ENCODE assay signal across 8 mouse cellular contexts in genomic region chr9:4375828-4376639, GRCm38 (mm10). TPM values are rescaled to one million over a fixed set of nuclear protein-coding genes. Genes with fewer than 3 reads are reported as not detected.
A peak's percentile ranks its signal among the peaks of the same experiment; 100 is the strongest.
DNase-seq lines count a peak whose midpoint lies in the region; ATAC-seq and TF ChIP-seq lines count a peak whose summit lies in the region.

Msantd4 (plus strand) TSS chr9:4376562.

- no peaks in the 10 kb centered on the region for H3K9me3 ChIP-seq in forebrain, embryonic 10.5 days
- H3K9me3 ChIP-seq in heart, embryonic 15.5 days (replicated peaks) = no peaks in the 10 kb centered on the region
- H3K9me3 ChIP-seq in liver, embryonic 14.5 days (ENCODE audit: control insufficient read depth, low read length) = no peaks in the 10 kb centered on the region
- H3K9me3 ChIP-seq in neural tube, embryonic 11.5 days (ENCODE audit: control insufficient read depth, low read length) = no peaks in the 10 kb centered on the region
- H3K9me3 ChIP-seq in stomach, postnatal 0 days (ENCODE audit: control insufficient read depth, low read length) = no peaks in the 10 kb centered on the region

- no peak for TF ChIP-seq EP300 in liver, embryonic 14.5 days (IDR thresholded peaks at IDR 0.05; ENCODE audit: low read depth)
- TF ChIP-seq EP300 in stomach, postnatal 0 days (optimal IDR thresholded peaks at IDR 0.05) = no peak

- peak within 1 kb of the TSS; percentile 77 for H3K4me3 ChIP-seq in forebrain, embryonic 10.5 days
- peak within 1 kb of the TSS; percentile 80 for H3K4me3 ChIP-seq in heart, embryonic 15.5 days
- H3K4me3 ChIP-seq in liver, embryonic 14.5 days (ENCODE audit: insufficient read depth in 1 of 2, low read depth in 2 of 2, low read length in 2 of 2) = peak within 1 kb of the TSS; percentile 83 to 88
- peak within 1 kb of the TSS; percentile 70 for H3K4me3 ChIP-seq in neural tube, embryonic 11.5 days (ENCODE audit: low read depth, low read length)
- peak within 1 kb of the TSS; percentile 81 for H3K4me3 ChIP-seq in stomach, postnatal 0 days (ENCODE audit: low read depth, low read length)

- H3K4me2 ChIP-seq in heart, embryonic 15.5 days = peak within 1 kb of the TSS; percentile 80
- H3K4me2 ChIP-seq in liver, embryonic 14.5 days (ENCODE audit: low read depth) = peak within 1 kb of the TSS; percentile 81
- peak within 1 kb of the TSS; percentile 54 for H3K4me2 ChIP-seq in neural tube, embryonic 11.5 days (ENCODE audit: low read depth)
- peak within 1 kb of the TSS; percentile 74 for H3K4me2 ChIP-seq in stomach, postnatal 0 days (replicated peaks; ENCODE audit: low read depth)

- H3K9ac ChIP-seq in heart, embryonic 15.5 days = peak within 1 kb of the TSS; percentile 72
- peak within 1 kb of the TSS; percentile 69 for H3K9ac ChIP-seq in liver, embryonic 14.5 days (replicated peaks)
- H3K9ac ChIP-seq in neural tube, embryonic 11.5 days (ENCODE audit: low read length) = peak within 1 kb of the TSS; percentile 67
- peak within 1 kb of the TSS; percentile 74 for H3K9ac ChIP-seq in stomach, postnatal 0 days (ENCODE audit: low read length)

- DNase-seq in CD8-positive naive resting alpha-beta T cell, adult 2 months (ENCODE audit: low read depth in 2 of 2, low spot score in 2 of 2) = peak; percentile 93 to 94
- peak; percentile 94 for DNase-seq in c-Kit-positive CD71-negative TER-119-negative erythroid progenitor cells, embryonic 14.5 days (ENCODE audit: low read depth)
- DNase-seq in forebrain, embryonic 10.5 days (ENCODE audit: extremely low spot score, low spot score) = peak; percentile 99
- DNase-seq in kidney, postnatal 25 days = peak; percentile 99
- peak; percentile 94 to 96 (median 95) for DNase-seq in liver, embryonic 14.5 days (ENCODE audit: low read depth in 3 of 3, low spot score in 3 of 3)
- DNase-seq in neural tube, embryonic 11.5 days (ENCODE audit: low spot score) = peak; percentile 96
- DNase-seq in stomach, postnatal 0 days (ENCODE audit: low spot score) = peak; percentile 97

- WGBS in forebrain, embryonic 10.5 days = 3% methylated on average over 31 of the region's 31 CpGs
- WGBS in heart, embryonic 15.5 days = 3% methylated on average over 31 of the region's 31 CpGs
- WGBS in liver, embryonic 14.5 days (ENCODE audit: insufficient replicate concordance) = 3% methylated on average over 31 of the region's 31 CpGs
- 4% methylated on average over 31 of the region's 31 CpGs for WGBS in neural tube, embryonic 11.5 days
- 3% methylated on average over 31 of the region's 31 CpGs for WGBS in stomach, postnatal 0 days

- peaks cover 11% of the 10 kb centered on the region for H3K4me1 ChIP-seq in forebrain, embryonic 10.5 days
- H3K4me1 ChIP-seq in heart, embryonic 15.5 days (replicated peaks) = peaks cover 18% of the 10 kb centered on the region
- H3K4me1 ChIP-seq in liver, embryonic 14.5 days (replicated peaks; ENCODE audit: control insufficient read depth in 2 of 2, insufficient read depth in 2 of 2, low read length in 1 of 2) = peaks cover 0 to 3% of the 10 kb centered on the region in 2 experiments; a peak in 1 of 4 replicates
- no peaks in the 10 kb centered on the region for H3K4me1 ChIP-seq in neural tube, embryonic 11.5 days (ENCODE audit: control insufficient read depth, insufficient read depth, low read length)
- H3K4me1 ChIP-seq in stomach, postnatal 0 days (replicated peaks; ENCODE audit: control insufficient read depth, insufficient read depth) = no peaks in the 10 kb centered on the region

- peaks cover 8% of the 10 kb centered on the region; the same call in 1 of the 2 replicates for H3K36me3 ChIP-seq in forebrain, embryonic 10.5 days (replicated peaks)
- no peaks in the 10 kb centered on the region for H3K36me3 ChIP-seq in heart, embryonic 15.5 days
- no peaks in the 10 kb centered on the region for H3K36me3 ChIP-seq in liver, embryonic 14.5 days (replicated peaks; ENCODE audit: control insufficient read depth, insufficient read depth, low read depth)
- H3K36me3 ChIP-seq in neural tube, embryonic 11.5 days (ENCODE audit: control insufficient read depth, insufficient read depth, low read length) = no peaks in the 10 kb centered on the region
- H3K36me3 ChIP-seq in stomach, postnatal 0 days (ENCODE audit: control insufficient read depth, insufficient read depth, low read length) = 0 out of 2 replicates have a peak, but pooled peaks cover 3% of the 10 kb centered on the region

- no peak for TF ChIP-seq CTCF in liver, embryonic 14.5 days (IDR thresholded peaks at IDR 0.05; ENCODE audit: low read depth)
- no peak; the same call in 1 of the 2 replicates for TF ChIP-seq CTCF in stomach, postnatal 0 days (IDR thresholded peaks at IDR 0.05; ENCODE audit: low read depth)

- H3K27ac ChIP-seq in forebrain, embryonic 10.5 days = peak within 1 kb of the TSS; percentile 90
- peak within 1 kb of the TSS; percentile 78 for H3K27ac ChIP-seq in heart, embryonic 15.5 days
- no peak within 1 kb of the TSS for H3K27ac ChIP-seq in liver, embryonic 14.5 days
- H3K27ac ChIP-seq in neural tube, embryonic 11.5 days (ENCODE audit: low read depth, low read length) = peak within 1 kb of the TSS; percentile 62
- peak within 1 kb of the TSS; percentile 74 for H3K27ac ChIP-seq in stomach, postnatal 0 days (replicated peaks)

- peak; percentile 100 for ATAC-seq in heart, embryonic 15.5 days (replicated peaks; ENCODE audit: insufficient number of reproducible peaks, insufficient read depth, low FRiP score, low read depth)
- peak; percentile 99 for ATAC-seq in liver, embryonic 14.5 days (ENCODE audit: insufficient read depth)
- ATAC-seq in neural tube, embryonic 11.5 days (ENCODE audit: insufficient read depth, low FRiP score, low TSS enrichment) = peak; percentile 100
- ATAC-seq in stomach, postnatal 0 days (ENCODE audit: low FRiP score, low TSS enrichment) = peak; percentile 100

- no peaks in the 10 kb centered on the region for H3K27me3 ChIP-seq in forebrain, embryonic 10.5 days (ENCODE audit: poor library complexity, severe bottlenecking)
- H3K27me3 ChIP-seq in heart, embryonic 15.5 days = no peaks in the 10 kb centered on the region
- no peaks in the 10 kb centered on the region for H3K27me3 ChIP-seq in liver, embryonic 14.5 days (ENCODE audit: control insufficient read depth, insufficient read depth, low read length)
- no peaks in the 10 kb centered on the region for H3K27me3 ChIP-seq in neural tube, embryonic 11.5 days (ENCODE audit: control insufficient read depth, insufficient read depth, low read length)
- H3K27me3 ChIP-seq in stomach, postnatal 0 days (ENCODE audit: control insufficient read depth, insufficient read depth, low read length) = no peaks in the 10 kb centered on the region

RNA-seq across cellular contexts. Expression of gene Msantd4, which starts in this region (rescaled TPM):
- 56.9 and 58.5 TPM in 2 replicates for polyA plus RNA-seq in forebrain, embryonic 10.5 days (2016; fragmentation: Nextera tagmentation; extraction: Ambion mirVana)
- polyA plus RNA-seq in heart, embryonic 15.5 days (2015; fragmentation: Nextera tagmentation; extraction: Ambion mirVana) = 29.8 and 32.6 TPM in 2 replicates
- polyA plus RNA-seq in liver, embryonic 14.5 days (2012; rRNA removed) = 2.5 and 4.6 TPM in 2 replicates
- polyA plus RNA-seq in liver, embryonic 14.5 days (2014; fragmentation: Nextera tagmentation; extraction: Ambion mirVana) = 8.2 TPM in 2 replicates
- polyA plus RNA-seq in neural tube, embryonic 11.5 days (2014; fragmentation: Nextera tagmentation; extraction: Ambion mirVana) = 70.6 and 73.9 TPM in 2 replicates
- polyA plus RNA-seq in stomach, postnatal 0 days (2015; fragmentation: Nextera tagmentation; extraction: Ambion mirVana) = 19.1 and 19.7 TPM in 2 replicates
